Mouse (Mus musculus) left cerebral cortex, postnatal 14 days (tissue): ENCODE measurements around the gene Nim1k. TPM values are rescaled to one million over a fixed set of nuclear protein-coding genes. Genes with fewer than 3 reads are reported as not detected.

Experiments
- DNase-seq, 2 experiments: peaks; one replicate each; pipeline ENCODE4 v3.0.0; 2021 to 2022; ENCODE audit warnings: low spot score in 2 of 2, mixed read lengths in 1 of 2
- intact Hi-C: fragments of 180-260 bp; cut with DNase I; formaldehyde crosslinking; loops from one replicate; pipeline ENCODE4 v1.15.1; 2025
- long read RNA-seq, 2 experiments: library from polyadenylated mRNA; stranded (forward); transcript quantifications; one replicate each; pipeline ENCODE4 v2.0.0; 2021
- total RNA-seq, 2 experiments: library from RNA; stranded (reverse); gene quantifications; 2 replicates each; pipeline ENCODE4 v1.2.3; 2021

Nim1k gene
- 10 to 100 TPM; 13.2 to 14.8 TPM for total RNA-seq
- long read RNA-seq, experiment 1, full-length matches to known transcripts = 29 of 32 reads
- long read RNA-seq, experiment 1, partial matches to known transcripts = 0 of 32 reads
- long read RNA-seq, experiment 1, other reads (novel, unspliced or antisense) = 3 of 32 reads
- long read RNA-seq, experiment 2, full-length matches to known transcripts = 28 of 32 reads
- long read RNA-seq, experiment 2, partial matches to known transcripts = 0 of 32 reads
- long read RNA-seq, experiment 2, other reads (novel, unspliced or antisense) = 4 of 32 reads

- DNase-seq = peak; percentile 82 to 93
- intact Hi-C loops = loop anchor here (5.0 kb wide), 1 partner anchor 36 kb away; the partner anchor contains the start of gene Zfp131
Observed at GRCm38 (mm10) chr13:119755681-119756471, at the start of gene Nim1k. Gene Nim1k, minus strand, starts transcription at chr13:119755882.

DNA sequence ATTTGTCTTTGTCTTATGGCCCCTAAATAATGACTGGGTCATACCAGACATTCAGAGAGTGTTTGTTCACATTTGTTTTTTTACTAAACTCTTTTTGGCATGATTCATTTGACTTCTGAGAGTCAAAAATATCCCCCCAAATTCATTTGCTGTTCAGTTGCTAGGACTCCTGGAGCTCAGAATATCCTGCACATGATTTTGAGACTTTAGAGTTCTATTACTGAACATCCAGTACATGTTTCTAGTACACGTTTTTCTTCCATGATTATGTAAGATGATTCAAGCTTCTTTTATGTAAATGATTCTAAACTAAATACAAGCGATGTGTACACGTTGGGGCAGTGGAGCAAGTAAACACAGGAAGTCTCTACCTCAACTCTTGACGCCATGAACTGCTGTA, 42.0 kb upstream of the Nim1k start:
- intact Hi-C loops = no loop called here
- peak in 1 of 2 experiments; percentile 69 for DNase-seq

- no peak for DNase-seq
- intact Hi-C loops = loop anchor here (5.0 kb wide), 1 partner anchor 36 kb away; the partner anchor contains the start of gene Nim1k
Observed at GRCm38 (mm10) chr13:119792791-119793404, 37.2 kb upstream of the Nim1k start.

GRCm38 (mm10) chr13:119791580-119792135, 36.0 kb upstream of the Nim1k start:
- intact Hi-C loops = loop anchor here (5.0 kb wide), 1 partner anchor 34 kb away; the partner anchor contains the start of gene Nim1k
- no peak for DNase-seq

DNA sequence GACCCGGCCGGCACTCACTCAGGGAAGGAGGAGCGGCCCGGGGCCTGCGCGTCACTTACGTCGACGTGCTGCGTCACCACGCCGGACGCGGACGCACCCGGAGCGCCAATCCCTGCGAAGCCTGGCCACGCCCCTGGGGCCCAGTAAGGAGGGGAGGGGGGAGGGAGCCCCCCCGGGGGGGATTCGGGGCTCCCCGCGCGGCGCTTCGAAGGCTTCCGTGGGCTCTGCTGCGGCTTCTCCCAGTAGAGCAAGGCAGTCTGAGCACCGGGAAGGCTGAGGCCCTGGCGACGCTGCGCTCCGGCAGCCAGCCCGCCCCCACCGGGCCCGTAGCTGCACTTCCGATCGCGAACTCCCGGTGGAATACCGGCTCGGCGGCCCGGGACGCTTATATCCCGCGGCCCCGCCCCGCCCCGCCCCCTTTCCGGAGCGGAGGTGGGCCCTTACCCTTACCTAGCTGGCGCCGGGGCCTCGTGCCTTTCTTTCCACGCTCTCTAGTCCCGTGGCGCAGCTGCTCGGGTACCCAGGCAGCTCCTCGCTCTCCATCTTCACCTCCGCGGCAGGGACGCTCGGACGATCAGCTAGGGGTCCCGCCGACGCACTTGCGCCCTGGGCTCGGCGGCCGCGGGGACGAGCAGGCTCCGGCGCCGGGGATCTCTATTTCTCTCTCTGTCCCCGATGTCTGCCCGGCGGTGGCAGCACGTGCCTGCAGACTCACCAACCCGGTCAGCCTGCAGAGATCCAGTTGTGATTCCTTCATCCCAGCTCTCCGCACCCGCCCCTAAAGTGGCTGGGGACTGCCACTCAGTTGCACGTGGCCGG, 35.3 kb upstream of the Nim1k start, which contains the start of gene Zfp131:
Zfp131 (minus strand) TSS at position 129 of the 819 bp plus-strand sequence.
- intact Hi-C loops = loop anchor here (5.0 kb wide), 1 partner anchor 34 kb away; the partner anchor contains the start of gene Nim1k
- peak; percentile 95 to 96 for DNase-seq

DNA sequence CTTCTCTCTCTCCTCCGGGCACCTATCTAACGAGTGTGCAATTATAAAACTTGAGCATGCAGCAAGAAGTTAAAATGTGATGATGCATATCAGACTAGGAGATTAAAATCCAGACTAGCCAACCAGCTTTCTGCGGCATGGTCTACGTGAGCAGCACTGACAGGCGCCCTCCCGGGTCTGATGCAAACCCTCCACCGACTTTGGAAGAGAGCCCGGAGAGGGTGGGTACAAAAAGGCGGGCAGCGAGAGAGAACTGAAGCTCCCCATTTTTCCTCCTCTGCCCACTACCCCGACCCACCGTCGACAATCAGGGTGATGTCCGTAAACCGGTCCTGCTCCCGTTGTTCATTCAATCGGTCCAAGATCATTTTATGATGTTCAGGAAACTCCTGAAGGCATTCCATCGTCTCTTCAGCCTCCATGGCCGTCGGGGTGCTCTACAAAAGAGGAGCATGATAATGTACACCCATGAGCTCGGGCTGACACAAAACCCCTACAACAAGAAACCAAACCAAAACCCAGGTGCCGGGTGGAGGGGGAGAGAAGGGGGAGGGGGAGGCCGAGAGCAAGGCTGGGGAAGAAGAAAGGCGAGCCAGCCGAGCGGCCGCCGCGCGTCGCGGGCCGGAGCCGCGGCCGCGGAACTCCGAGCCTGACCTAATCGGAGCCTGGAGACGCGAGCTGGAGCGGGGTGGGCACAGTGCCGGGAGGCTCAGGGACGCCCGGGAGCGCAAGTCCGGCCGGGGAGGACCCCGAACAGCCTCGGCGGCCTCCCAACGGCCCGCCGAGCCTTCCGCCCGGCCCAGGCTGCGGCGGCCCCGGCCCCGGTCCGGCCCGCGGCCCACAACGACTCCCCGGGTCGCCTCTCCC, 34.4 kb upstream of the Nim1k start:
- DNase-seq = peak; percentile 67 to 71
- intact Hi-C loops = loop anchor here (5.0 kb wide), 2 partner anchors 33 to 98 kb away; partner anchors contain the start of genes Hmgcs1 and Nim1k

- intact Hi-C loops = no loop called here
- no peak for DNase-seq
Observed at GRCm38 (mm10) chr13:119783581-119783980, 27.9 kb upstream of the Nim1k start.

DNA sequence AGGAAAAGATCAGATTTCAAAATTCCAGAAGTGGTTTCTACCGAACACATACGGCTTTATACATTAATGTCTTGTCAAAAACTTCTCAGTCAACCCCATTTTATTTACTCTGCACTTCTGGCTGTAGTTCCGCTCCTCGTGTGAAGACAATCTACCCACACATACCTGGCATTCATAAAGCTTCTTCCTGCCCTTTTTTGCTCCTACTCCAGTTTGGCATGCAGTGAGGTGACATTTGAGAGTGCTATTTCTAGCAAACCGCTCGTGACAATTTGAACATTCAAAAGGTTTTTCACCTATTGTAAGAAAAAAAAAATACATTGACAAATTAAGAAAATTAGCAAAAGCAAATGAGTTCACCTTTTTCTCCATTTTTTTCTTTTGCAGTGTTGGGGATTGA, 12.9 kb upstream of the Nim1k start:
- intact Hi-C loops = no loop called here
- no peak for DNase-seq

- intact Hi-C loops = no loop called here
Observed at GRCm38 (mm10) chr13:119766480-119766879, 10.8 kb upstream of the Nim1k start.

DNA sequence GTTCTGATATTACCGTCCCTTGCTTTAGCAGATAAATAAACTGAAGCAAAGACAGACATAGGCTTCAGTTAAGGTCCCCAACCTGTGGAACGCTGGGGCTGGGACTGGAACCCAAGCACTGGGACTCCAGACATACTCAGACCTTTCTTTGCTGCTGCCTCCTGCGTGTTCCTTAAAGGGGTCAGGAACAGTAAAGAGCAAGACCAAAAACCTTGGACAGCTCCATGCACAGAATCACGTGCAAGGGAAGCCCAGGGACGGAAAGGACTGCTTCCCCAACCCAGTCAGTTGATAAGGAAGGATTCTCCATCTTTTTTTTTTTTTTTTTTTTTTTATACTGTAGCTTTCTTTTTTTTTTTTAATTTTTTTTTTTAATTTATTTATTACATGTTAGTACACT, 1.1 kb upstream of the Nim1k start:
- intact Hi-C loops = loop anchor here (5.0 kb wide), 1 partner anchor 35 kb away; the partner anchor contains the start of gene Zfp131

More at GRCm38 (mm10) chr13:119766480-119766879, 10.8 kb upstream of the Nim1k start:
- DNase-seq = no peak

DNA sequence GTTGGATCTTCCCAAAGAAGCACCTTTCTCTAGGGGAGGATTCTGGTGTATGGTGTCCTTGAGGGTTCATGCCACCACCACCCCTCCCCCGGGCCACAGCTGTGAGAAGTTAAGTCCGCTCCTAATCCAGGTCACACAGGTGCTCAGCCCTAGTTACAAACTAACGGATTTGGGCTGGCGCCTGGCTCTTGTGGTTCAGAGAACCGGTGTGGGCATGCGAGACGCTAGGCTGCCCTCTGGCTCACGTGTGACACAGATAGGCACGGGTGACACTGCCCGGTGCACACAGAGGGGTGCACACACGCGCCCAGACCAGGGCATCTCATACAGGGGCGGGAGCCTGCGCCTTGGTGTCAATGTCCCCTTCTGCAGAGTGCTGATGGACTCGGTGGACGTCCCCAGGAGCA, 538 bp downstream of the Nim1k start:
- intact Hi-C loops = loop anchor here (5.0 kb wide), 1 partner anchor 37 kb away; the partner anchor contains the start of gene Zfp131
- DNase-seq = peak; percentile 37 to 49

More for the DNA sequence above, 1.1 kb upstream of the Nim1k start:
- DNase-seq = no peak

- DNase-seq = peak in 1 of 2 experiments; percentile 64
- intact Hi-C loops = loop anchor here (5.0 kb wide), 1 partner anchor 38 kb away; the partner anchor contains the start of gene Zfp131
Observed at GRCm38 (mm10) chr13:119754635-119755020, 1.1 kb downstream of the Nim1k start.

GRCm38 (mm10) chr13:119753859-119754634, 1.6 kb downstream of the Nim1k start:
- intact Hi-C loops = no loop called here
- peak; percentile 22 to 76 for DNase-seq

GRCm38 (mm10) chr13:119746930-119747329, 8.8 kb downstream of the Nim1k start:
- intact Hi-C loops = no loop called here
- no peak for DNase-seq

- DNase-seq = no peak
- intact Hi-C loops = no loop called here
Observed at GRCm38 (mm10) chr13:119743470-119743869, 12.2 kb downstream of the Nim1k start.

GRCm38 (mm10) chr13:119742711-119743415, 12.8 kb downstream of the Nim1k start:
- intact Hi-C loops = no loop called here
- peak; percentile 47 to 53 for DNase-seq
